Comparison of ENCODE assay signal across 7 mouse cellular contexts in genomic region chr1:40681699-40682510, GRCm38 (mm10). TPM values are rescaled to one million over a fixed set of nuclear protein-coding genes. Genes with fewer than 3 reads are reported as not detected.
DNase-seq lines count a peak whose midpoint lies in the region; ATAC-seq and TF ChIP-seq lines count a peak whose summit lies in the region.

No protein-coding gene starts in this region.

- H3K4me2 ChIP-seq in lung, embryonic 14.5 days: peak overlapping the region; percentile 96
- peak overlapping the region; percentile 100 for H3K4me2 ChIP-seq in myocyte (ENCODE audit: low read depth)

- no peaks in the 10 kb centered on the region for H3K4me1 ChIP-seq in lung, embryonic 14.5 days (ENCODE audit: insufficient read depth)

- no peaks in the 10 kb centered on the region for H3K9me3 ChIP-seq in lung, embryonic 14.5 days (ENCODE audit: low read depth, low read length)

- TF ChIP-seq POLR2A in myocyte (IDR thresholded peaks at IDR 0.05; ENCODE audit: insufficient read length, low read depth): no peak

- TF ChIP-seq CTCF in lung, embryonic 14.5 days (IDR thresholded peaks at IDR 0.05; ENCODE audit: low read depth): no peak

- no peak overlapping the region for H3K27ac ChIP-seq in lung, embryonic 14.5 days (ENCODE audit: low read depth)

- peaks cover 55% of the 10 kb centered on the region for H3K27me3 ChIP-seq in lung, embryonic 14.5 days (ENCODE audit: insufficient read depth, low read length)
- H3K27me3 ChIP-seq in myocyte (ENCODE audit: control insufficient read depth, insufficient read depth, insufficient read length): no peaks in the 10 kb centered on the region

- DNase-seq in lung, embryonic 14.5 days: peak; percentile 38
- DNase-seq in lung, postnatal 14 days: no peak
- peak; percentile 43 for DNase-seq in gastrocnemius, postnatal 25 days
- peak; percentile 23 to 64 for DNase-seq in kidney, postnatal 25 days
- DNase-seq in layer of hippocampus, postnatal 25 days (ENCODE audit: extremely low spot score in 1 of 2, low spot score in 1 of 2): no peak

- ATAC-seq in lung, embryonic 14.5 days (ENCODE audit: insufficient read depth): peak; percentile 20; the same call in 1 of the 2 replicates
- ATAC-seq in common myeloid progenitor, adult 5-6 weeks (replicated peaks; ENCODE audit: low read depth, poor library complexity, severe bottlenecking): peak; percentile 33

- peak overlapping the region; percentile 49 for H3ac ChIP-seq in myocyte (ENCODE audit: control insufficient read depth, insufficient read length)

- peak overlapping the region; percentile 40; the same call in 1 of the 2 replicates for H3K9ac ChIP-seq in lung, embryonic 14.5 days

- H3K79me2 ChIP-seq in myocyte (ENCODE audit: control insufficient read depth, insufficient read depth): no peaks in the 10 kb centered on the region

- H3K36me3 ChIP-seq in lung, embryonic 14.5 days (ENCODE audit: insufficient read depth): no peaks in the 10 kb centered on the region
- no peaks in the 10 kb centered on the region for H3K36me3 ChIP-seq in myocyte (ENCODE audit: control insufficient read depth, insufficient read depth)

- 4% methylated on average over 40 of the region's 44 CpGs for WGBS in lung, embryonic 14.5 days

- peak overlapping the region; percentile 56 for H3K4me3 ChIP-seq in lung, embryonic 14.5 days (ENCODE audit: low read depth, low read length)
- H3K4me3 ChIP-seq in myocyte: peak overlapping the region; percentile 25

TF ChIP-seq in myocyte, 11 proteins besides CTCF, POLR2A, EP300 and RAD21:
- TF ChIP-seq MYOD1 (IDR thresholded peaks at IDR 0.05; ENCODE audit: control insufficient read depth in 1 of 3, insufficient read length in 2 of 3, low read depth in 2 of 3) (peak in 1 of 3 experiments; percentile 35), TCF12 (IDR thresholded peaks at IDR 0.05; ENCODE audit: insufficient read depth, poor library complexity, severe bottlenecking) (no peak)

RNA-seq across cellular contexts. Expression of gene Slc9a2, which starts 1.5 kb away (rescaled TPM):
- 0.07 TPM in 1 of 2 replicates, not detected in the other for polyA plus RNA-seq in lung, embryonic 14.5 days (2014; fragmentation: Nextera tagmentation; extraction: Ambion mirVana)
- total RNA-seq in common myeloid progenitor, adult 5-6 weeks (2017): 0.29 and 0.50 TPM in 2 replicates
- total RNA-seq in gastrocnemius, postnatal 25 days (2021): 10 to 100 TPM; 17.9 to 25.7 TPM
- 2.4 TPM for polyA plus RNA-seq in myocyte (2012; fragmentation: generic; extraction: Trizol)
- total RNA-seq in layer of hippocampus, postnatal 25 days (2021): 10 to 100 TPM; 23.7 to 23.8 TPM

Comparison
In these comparisons a context has a peak if more than half of its experiments do, and no peak if none do; other contexts are left out.
1. DNase-seq: peak in lung, embryonic 14.5 days (single experiment), gastrocnemius, postnatal 25 days (single experiment) and kidney, postnatal 25 days (2 of 2); none in lung, postnatal 14 days (single experiment) and layer of hippocampus, postnatal 25 days (0 of 2).
2. RNA of gene Slc9a2, which starts 1.5 kb away (total RNA-seq): 17.9 to 25.7 TPM in gastrocnemius, postnatal 25 days and 23.7 to 23.8 TPM in layer of hippocampus, postnatal 25 days; 0.29 to 0.50 TPM in common myeloid progenitor, adult 5-6 weeks; every median in the first group is over 10 times any median in the second.